Mouse (Mus musculus) retina, postnatal 7 days (tissue): Measurements from ENCODE around the gene Olfr1219.

Experiments used
- DNase-seq: peaks from one replicate; pipeline ENCODE4 v3.0.0-alpha.2; 2012; ENCODE audit warnings: low read depth, low spot score

Gene Olfr1219

GRCm38 (mm10) chr2:89083413-89083812 lies at the start of gene Olfr1219:
Olfr1219 (minus strand) TSS chr2:89083513.
- no peak for DNase-seq

- DNase-seq: no peak
These were observed 49.6 kb upstream of the Olfr1219 start, which contains the start of gene Olfr1222 for GRCm38 (mm10) chr2:89132954-89133353. Olfr1222 (minus strand) TSS chr2:89133054.

- no peak for DNase-seq
These were observed 33.9 kb upstream of the Olfr1219 start, which contains the start of gene Olfr1221 for GRCm38 (mm10) chr2:89117183-89117582. Olfr1221 (minus strand) TSS chr2:89117283.

GRCm38 (mm10) chr2:89106735-89107134 lies 23.4 kb upstream of the Olfr1219 start, which contains the start of gene Olfr1220:
Olfr1220 (minus strand) TSS chr2:89106835.
- no peak for DNase-seq

- DNase-seq: no peak
These were observed 22.3 kb upstream of the Olfr1219 start for GRCm38 (mm10) chr2:89105651-89106050.

GRCm38 (mm10) chr2:89093848-89094247 lies 10.5 kb upstream of the Olfr1219 start:
- DNase-seq: no peak

GRCm38 (mm10) chr2:89081487-89081886 lies 1.8 kb downstream of the Olfr1219 start:
- DNase-seq: no peak

- no peak for DNase-seq
These were observed 22.2 kb downstream of the Olfr1219 start, which contains the start of gene Olfr1218 for GRCm38 (mm10) chr2:89061087-89061486. Olfr1218 (minus strand) TSS chr2:89061187.

GRCm38 (mm10) chr2:89031965-89032364 lies 51.3 kb downstream of the Olfr1219 start, which contains the start of gene Olfr1217:
Olfr1217 (minus strand) TSS chr2:89032065.
- no peak for DNase-seq
